Comparison of ENCODE assay signal across 17 mouse cellular contexts in genomic region chr8:104411972-104412371, GRCm38 (mm10).
"Had no signal": no experiment of that assay in that cellular context is flagged by ENCODE, and none has a peak within 500 bp of the region (broad histone marks: within the 10 kb centered on the region; RNA-seq: fewer than 3 reads in every experiment).

No protein-coding gene starts in this region.

- H3K9ac ChIP-seq: intestine, embryonic 15.5 days; kidney, embryonic 15.5 days; limb, embryonic 13.5 days; liver, embryonic 15.5 days; neural tube, embryonic 15.5 days; stomach, embryonic 15.5 days had no signal

- H3K27ac ChIP-seq: limb, embryonic 13.5 days; liver, embryonic 15.5 days; neural tube, embryonic 15.5 days; stomach, embryonic 15.5 days had no signal

- H3K9me3 ChIP-seq: intestine, embryonic 15.5 days; kidney, embryonic 15.5 days; limb, embryonic 13.5 days; liver, embryonic 15.5 days; neural tube, embryonic 15.5 days; stomach, embryonic 15.5 days had no signal

- ATAC-seq: lung, postnatal 0 days; midbrain, embryonic 16.5 days had no signal

- DNase-seq: kidney, adult 2 months; kidney, postnatal 14 days; left cerebral cortex, postnatal 4 days; lung, adult 2 months; lung, postnatal 36 days; retina, postnatal 1 day; right cerebral cortex, postnatal 4 days; thymus, adult 2 months; thymus, postnatal 25 days had no signal

- H3K4me1 ChIP-seq: limb, embryonic 13.5 days; liver, embryonic 15.5 days; neural tube, embryonic 15.5 days had no signal

- H3K4me2 ChIP-seq: intestine, embryonic 15.5 days; kidney, embryonic 15.5 days; limb, embryonic 13.5 days; liver, embryonic 15.5 days; neural tube, embryonic 15.5 days; stomach, embryonic 15.5 days had no signal

- H3K4me3 ChIP-seq: intestine, embryonic 15.5 days; kidney, embryonic 15.5 days; limb, embryonic 13.5 days; liver, embryonic 15.5 days; neural tube, embryonic 15.5 days; stomach, embryonic 15.5 days had no signal

- H3K27me3 ChIP-seq: intestine, embryonic 15.5 days; kidney, embryonic 15.5 days; limb, embryonic 13.5 days; liver, embryonic 15.5 days; neural tube, embryonic 15.5 days; stomach, embryonic 15.5 days had no signal

- H3K36me3 ChIP-seq: intestine, embryonic 15.5 days; neural tube, embryonic 15.5 days had no signal
